Mouse (Mus musculus): ENCODE data around the gene Dr1. TPM values are rescaled to one million over a fixed set of nuclear protein-coding genes. Genes with fewer than 3 reads are reported as not detected.
"Not testable (repeated sequence)": the region's sequence is repeated elsewhere in the genome, so short reads cannot be mapped to it uniquely, and the experiment has no call there.

The Dr1 gene
- 53.0 and 58.0 TPM in 2 replicates for polyA plus RNA-seq (2014; fragmentation: Nextera tagmentation; extraction: Ambion mirVana)

DNA sequence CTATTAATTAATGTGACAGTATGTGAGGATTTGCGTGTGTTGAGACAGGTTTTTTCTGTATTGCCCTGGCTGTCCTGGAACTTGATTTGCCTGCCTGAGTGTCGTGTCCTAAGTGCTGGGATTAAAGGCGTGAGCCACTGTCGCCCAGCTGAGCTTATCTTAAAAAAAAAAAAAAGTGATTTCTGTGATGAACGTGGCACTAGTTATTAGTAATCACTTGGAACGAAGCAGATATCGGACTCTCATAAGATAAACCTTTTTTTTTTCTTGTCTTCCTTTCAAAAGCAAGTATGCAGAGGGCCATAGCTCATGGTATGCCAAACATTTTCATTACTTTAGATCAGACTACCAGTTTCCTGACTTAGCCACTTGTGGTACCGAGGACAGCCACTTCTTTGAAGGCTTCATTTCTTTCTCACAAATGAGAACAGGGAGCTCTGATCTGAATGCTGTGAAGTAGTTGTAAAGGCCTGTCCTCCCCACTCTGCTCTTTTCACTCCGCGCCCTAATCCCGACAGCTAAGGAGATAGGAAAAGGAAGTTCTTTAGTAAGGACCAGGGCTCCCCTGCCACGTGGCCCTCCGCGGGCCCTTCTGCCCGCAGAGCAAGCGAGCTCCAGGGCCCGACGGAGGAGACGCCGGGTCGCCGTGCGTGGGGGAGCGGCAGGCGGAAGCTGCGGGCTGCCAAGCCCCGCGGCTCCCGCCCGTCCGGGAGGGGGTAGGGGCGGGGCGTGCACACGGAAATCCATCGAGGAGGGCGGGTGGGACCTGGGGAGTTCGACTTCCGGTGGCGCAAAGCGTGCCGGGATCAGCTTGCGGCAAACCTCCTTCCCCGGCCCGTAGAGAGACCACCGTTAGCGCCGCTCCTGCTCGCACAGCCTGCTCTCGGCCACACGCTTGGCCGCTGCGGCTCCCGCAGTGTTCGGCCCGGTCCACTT, at the start of gene Dr1:
Gene Dr1 (plus strand): TSS at position 771 of the 936 bp plus-strand sequence.
- no peaks in the 10 kb centered on the region for H3K4me1 ChIP-seq (ENCODE audit: control insufficient read depth, insufficient read depth, low read length)
- no peaks in the 10 kb centered on the region for H3K36me3 ChIP-seq (ENCODE audit: control insufficient read depth, insufficient read depth, low read length)
- DNase-seq (ENCODE audit: low spot score): peak; percentile 88
- ATAC-seq (ENCODE audit: insufficient number of reproducible peaks, low FRiP score, low TSS enrichment, low read depth): peak; percentile 96
- H3K9me3 ChIP-seq (ENCODE audit: control insufficient read depth, low read length): no peaks in the 10 kb centered on the region
- H3K4me3 ChIP-seq (ENCODE audit: low read depth, low read length): peak within 1 kb of the TSS; percentile 98
- peak within 1 kb of the TSS; percentile 97 for H3K4me2 ChIP-seq (ENCODE audit: low read depth, severe bottlenecking)
- H3K27ac ChIP-seq (replicated peaks; ENCODE audit: low read depth, low read length): peak within 1 kb of the TSS; percentile 85
- H3K9ac ChIP-seq (ENCODE audit: low read length): peak within 1 kb of the TSS; percentile 93
- 4% methylated on average over 53 of the region's 55 CpGs for WGBS
- H3K27me3 ChIP-seq (ENCODE audit: control insufficient read depth, insufficient read depth, low read length): no peaks in the 10 kb centered on the region

- H3K36me3 ChIP-seq (ENCODE audit: control insufficient read depth, insufficient read depth, low read length): no peaks in the 10 kb centered on the region
- H3K9ac ChIP-seq (ENCODE audit: low read length): no peak overlapping the region
- H3K4me2 ChIP-seq (ENCODE audit: low read depth, severe bottlenecking): no peak overlapping the region
- H3K27me3 ChIP-seq (ENCODE audit: control insufficient read depth, insufficient read depth, low read length): no peaks in the 10 kb centered on the region
- DNase-seq (ENCODE audit: low spot score) (no peak), ATAC-seq (ENCODE audit: insufficient number of reproducible peaks, low FRiP score, low TSS enrichment, low read depth) (no peak)
- H3K27ac ChIP-seq (replicated peaks; ENCODE audit: low read depth, low read length): no peak overlapping the region
- H3K4me3 ChIP-seq (ENCODE audit: low read depth, low read length): no peak overlapping the region
- no peaks in the 10 kb centered on the region for H3K9me3 ChIP-seq (ENCODE audit: control insufficient read depth, low read length)
- no peaks in the 10 kb centered on the region for H3K4me1 ChIP-seq (ENCODE audit: control insufficient read depth, insufficient read depth, low read length)
Observed at GRCm38 (mm10) chr5:108224077-108224476, 44.6 kb upstream of the Dr1 start.

DNA sequence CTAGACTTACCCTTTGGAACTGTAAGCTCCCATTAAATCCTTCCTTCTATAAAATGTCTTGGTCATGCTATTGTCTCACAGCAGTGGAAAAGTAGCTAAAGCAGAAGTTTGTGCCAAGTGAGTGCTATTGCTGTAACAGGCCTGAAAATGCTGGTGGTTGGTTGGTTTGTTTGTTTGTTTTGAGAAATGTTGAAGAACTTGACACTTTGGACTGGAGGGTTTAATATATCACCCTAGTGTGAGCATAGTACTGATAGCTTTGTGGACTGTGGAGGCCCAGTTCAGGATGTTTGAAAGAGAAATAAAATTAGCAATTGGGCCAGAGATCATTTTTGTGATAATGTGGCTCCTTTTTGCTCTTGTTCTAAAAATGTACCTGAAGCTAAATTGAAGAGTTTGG, 42.5 kb upstream of the Dr1 start:
- H3K27me3 ChIP-seq (ENCODE audit: control insufficient read depth, insufficient read depth, low read length): no peaks in the 10 kb centered on the region
- no peak overlapping the region for H3K4me2 ChIP-seq (ENCODE audit: low read depth, severe bottlenecking)
- H3K9me3 ChIP-seq (ENCODE audit: control insufficient read depth, low read length): no peaks in the 10 kb centered on the region
- H3K36me3 ChIP-seq (ENCODE audit: control insufficient read depth, insufficient read depth, low read length): no peaks in the 10 kb centered on the region
- no peak for DNase-seq (ENCODE audit: low spot score)
- ATAC-seq (ENCODE audit: insufficient number of reproducible peaks, low FRiP score, low TSS enrichment, low read depth): no peak
- H3K4me1 ChIP-seq (ENCODE audit: control insufficient read depth, insufficient read depth, low read length): no peaks in the 10 kb centered on the region
- H3K4me3 ChIP-seq (ENCODE audit: low read depth, low read length): no peak overlapping the region
- no peak overlapping the region for H3K9ac ChIP-seq (ENCODE audit: low read length)
- no peak overlapping the region for H3K27ac ChIP-seq (replicated peaks; ENCODE audit: low read depth, low read length)

DNA sequence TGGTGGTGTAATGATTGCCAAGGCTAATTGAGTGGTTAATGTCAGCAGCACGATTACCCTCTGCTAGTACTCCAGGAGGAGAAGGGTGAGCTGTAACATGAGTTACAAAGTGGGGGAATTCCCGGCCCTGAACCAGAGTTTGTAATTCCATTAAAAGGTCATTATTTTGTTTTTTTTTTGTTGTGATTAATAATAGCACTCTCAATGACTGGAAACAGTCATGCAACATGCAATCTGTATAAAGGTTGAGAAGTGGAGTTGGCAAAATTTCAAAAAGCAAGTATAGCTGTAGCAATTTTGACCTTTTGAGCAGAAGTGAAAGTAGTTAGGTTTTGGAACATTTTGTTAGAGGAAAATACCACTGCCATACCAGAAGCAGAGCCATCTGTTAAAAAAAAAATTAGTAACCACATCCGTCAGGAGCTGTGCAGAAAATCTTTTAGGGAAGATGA, 22.4 kb upstream of the Dr1 start:
- 62% methylated on average over 3 of the region's 3 CpGs for WGBS
- no peak for DNase-seq (ENCODE audit: low spot score)

DNA sequence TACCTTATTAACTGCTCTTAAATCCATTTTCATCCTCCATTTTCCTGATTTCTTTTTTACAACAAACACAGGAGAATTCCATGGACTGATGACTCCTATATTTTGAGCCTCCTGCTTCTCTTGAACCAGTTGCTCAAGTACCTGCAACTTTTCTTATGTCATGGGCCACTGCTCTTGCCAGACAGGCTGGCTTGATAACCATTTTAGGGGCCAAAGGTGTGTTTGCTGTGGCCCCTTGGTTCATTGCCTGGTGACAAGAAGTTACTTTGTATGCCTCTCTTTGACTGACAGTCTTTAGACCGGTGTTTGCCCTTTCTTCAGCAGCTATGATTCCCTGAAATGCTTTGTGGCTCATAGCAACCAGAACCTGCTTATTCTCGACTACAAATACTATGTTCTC, 18.7 kb upstream of the Dr1 start:
- Histone ChIP-seq H3K4me1 (ENCODE audit: control insufficient read depth, insufficient read depth, low read length) (no peaks in the 10 kb centered on the region), H3K9me3 (ENCODE audit: control insufficient read depth, low read length) (no peaks in the 10 kb centered on the region), H3K9ac (ENCODE audit: low read length) (no peak overlapping the region), H3K4me2 (ENCODE audit: low read depth, severe bottlenecking) (no peak overlapping the region), H3K4me3 (ENCODE audit: low read depth, low read length) (no peak overlapping the region), H3K27ac (replicated peaks; ENCODE audit: low read depth, low read length) (no peak overlapping the region), H3K27me3 (ENCODE audit: control insufficient read depth, insufficient read depth, low read length) (no peaks in the 10 kb centered on the region), H3K36me3 (ENCODE audit: control insufficient read depth, insufficient read depth, low read length) (no peaks in the 10 kb centered on the region)
- 64% methylated on average over 2 of the region's 2 CpGs for WGBS
- no peak for DNase-seq (ENCODE audit: low spot score)
- ATAC-seq (ENCODE audit: insufficient number of reproducible peaks, low FRiP score, low TSS enrichment, low read depth): no peak

More for the DNA sequence above, 22.4 kb upstream of the Dr1 start:
- Histone ChIP-seq H3K27ac (replicated peaks; ENCODE audit: low read depth, low read length) (no peak overlapping the region), H3K9me3 (ENCODE audit: control insufficient read depth, low read length) (no peaks in the 10 kb centered on the region), H3K27me3 (ENCODE audit: control insufficient read depth, insufficient read depth, low read length) (no peaks in the 10 kb centered on the region), H3K4me2 (ENCODE audit: low read depth, severe bottlenecking) (no peak overlapping the region), H3K4me1 (ENCODE audit: control insufficient read depth, insufficient read depth, low read length) (no peaks in the 10 kb centered on the region), H3K4me3 (ENCODE audit: low read depth, low read length) (no peak overlapping the region), H3K36me3 (ENCODE audit: control insufficient read depth, insufficient read depth, low read length) (no peaks in the 10 kb centered on the region), H3K9ac (ENCODE audit: low read length) (no peak overlapping the region)
- ATAC-seq (ENCODE audit: insufficient number of reproducible peaks, low FRiP score, low TSS enrichment, low read depth): no peak

GRCm38 (mm10) chr5:108255259-108255658, 13.4 kb upstream of the Dr1 start:
- H3K4me2 ChIP-seq (ENCODE audit: low read depth, severe bottlenecking): no peak overlapping the region
- H3K9ac ChIP-seq (ENCODE audit: low read length): no peak overlapping the region
- DNase-seq (ENCODE audit: low spot score) (no peak), ATAC-seq (ENCODE audit: insufficient number of reproducible peaks, low FRiP score, low TSS enrichment, low read depth) (no peak)
- H3K4me3 ChIP-seq (ENCODE audit: low read depth, low read length): no peak overlapping the region
- whole genome bisulfite sequencing: 76% methylated on average over 5 of the region's 5 CpGs
- no peaks in the 10 kb centered on the region for H3K36me3 ChIP-seq (ENCODE audit: control insufficient read depth, insufficient read depth, low read length)
- H3K27ac ChIP-seq (replicated peaks; ENCODE audit: low read depth, low read length): no peak overlapping the region
- no peaks in the 10 kb centered on the region for H3K27me3 ChIP-seq (ENCODE audit: control insufficient read depth, insufficient read depth, low read length)
- H3K4me1 ChIP-seq (ENCODE audit: control insufficient read depth, insufficient read depth, low read length): no peaks in the 10 kb centered on the region
- H3K9me3 ChIP-seq (ENCODE audit: control insufficient read depth, low read length): no peaks in the 10 kb centered on the region

- H3K36me3 ChIP-seq (ENCODE audit: control insufficient read depth, insufficient read depth, low read length): no peaks in the 10 kb centered on the region
- H3K4me2 ChIP-seq (ENCODE audit: low read depth, severe bottlenecking): no peak overlapping the region
- H3K9ac ChIP-seq (ENCODE audit: low read length): 0 out of 2 replicates have a peak overlapping the region, but pooled peaks have one; percentile 12
- H3K27me3 ChIP-seq (ENCODE audit: control insufficient read depth, insufficient read depth, low read length): no peaks in the 10 kb centered on the region
- H3K27ac ChIP-seq (replicated peaks; ENCODE audit: low read depth, low read length): no peak overlapping the region
- DNase-seq (ENCODE audit: low spot score): no peak
- no peaks in the 10 kb centered on the region for H3K4me1 ChIP-seq (ENCODE audit: control insufficient read depth, insufficient read depth, low read length)
- H3K9me3 ChIP-seq (ENCODE audit: control insufficient read depth, low read length): no peaks in the 10 kb centered on the region
- ATAC-seq (ENCODE audit: insufficient number of reproducible peaks, low FRiP score, low TSS enrichment, low read depth): no peak
- H3K4me3 ChIP-seq (ENCODE audit: low read depth, low read length): no peak overlapping the region
- 35% methylated on average over 4 of the region's 4 CpGs for WGBS
Observed at GRCm38 (mm10) chr5:108262722-108263121, 6.0 kb upstream of the Dr1 start.

GRCm38 (mm10) chr5:108263785-108264184, 4.9 kb upstream of the Dr1 start:
- H3K27me3 ChIP-seq (ENCODE audit: control insufficient read depth, insufficient read depth, low read length); H3K4me2 ChIP-seq (ENCODE audit: low read depth, severe bottlenecking); H3K9ac ChIP-seq (ENCODE audit: low read length); H3K27ac ChIP-seq (replicated peaks; ENCODE audit: low read depth, low read length); DNase-seq (ENCODE audit: low spot score); ATAC-seq (ENCODE audit: insufficient number of reproducible peaks, low FRiP score, low TSS enrichment, low read depth); H3K4me3 ChIP-seq (ENCODE audit: low read depth, low read length); H3K4me1 ChIP-seq (ENCODE audit: control insufficient read depth, insufficient read depth, low read length); H3K9me3 ChIP-seq (ENCODE audit: control insufficient read depth, low read length); H3K36me3 ChIP-seq (ENCODE audit: control insufficient read depth, insufficient read depth, low read length): not testable (repeated sequence)
- WGBS: 83% methylated on average over 1 of the region's 1 CpGs

Measured in limb, embryonic 11.5 days (tissue).